Mouse (Mus musculus): ENCODE results near the gene Slc29a3.

The Slc29a3 gene

GRCm38 (mm10) chr10:60685764-60686640, 66.6 kb downstream of the Slc29a3 start:
- DNase-seq (ENCODE audit: extremely low spot score, low read depth, low spot score) = no peak

DNA sequence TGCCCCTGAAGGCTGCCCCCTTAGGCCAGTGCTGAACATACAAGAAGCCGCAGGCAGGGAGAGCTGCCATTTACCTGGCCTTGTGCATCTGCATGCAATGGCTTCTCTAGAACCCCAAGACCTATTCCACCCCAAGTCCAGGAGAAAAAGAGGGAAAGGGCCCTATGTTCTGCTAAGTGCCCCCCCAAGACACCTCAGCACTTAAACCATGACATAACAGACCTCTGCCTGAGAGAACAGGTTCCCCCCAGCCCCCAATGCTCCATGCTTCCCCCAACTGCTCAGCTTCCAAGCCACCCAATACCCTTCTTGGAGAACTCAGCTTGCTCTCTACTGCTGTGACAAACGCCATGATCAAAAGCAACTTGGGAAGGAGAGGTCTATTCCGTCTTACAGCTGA, 73.7 kb downstream of the Slc29a3 start:
- DNase-seq (ENCODE audit: extremely low spot score, low read depth, low spot score) = no peak

GRCm38 (mm10) chr10:60677319-60677718, 75.3 kb downstream of the Slc29a3 start:
- no peak for DNase-seq (ENCODE audit: extremely low spot score, low read depth, low spot score)

GRCm38 (mm10) chr10:60670166-60670565, 82.4 kb downstream of the Slc29a3 start:
- no peak for DNase-seq (ENCODE audit: extremely low spot score, low read depth, low spot score)

DNA sequence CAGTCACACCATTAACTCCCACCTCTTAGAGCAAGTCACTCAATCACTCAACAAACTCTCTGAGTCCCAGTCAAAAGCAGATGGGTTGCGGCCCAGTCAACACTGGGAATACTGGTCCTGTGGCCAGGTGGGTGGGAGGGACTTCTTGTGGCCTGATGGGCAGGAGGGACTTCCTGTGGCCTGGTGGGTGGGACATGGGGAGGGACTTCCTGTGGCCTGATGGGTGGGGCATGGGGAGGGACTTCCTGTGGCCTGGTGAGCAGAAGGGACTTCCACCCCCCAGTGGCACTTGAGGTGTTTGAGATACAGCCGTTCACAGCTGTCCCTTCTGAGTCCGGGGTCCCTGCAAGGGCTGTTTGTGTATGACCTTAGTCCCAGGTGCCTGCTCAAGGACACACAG, 84.0 kb downstream of the Slc29a3 start:
- no peak for DNase-seq (ENCODE audit: extremely low spot score, low read depth, low spot score)
